Mouse (Mus musculus) left cerebral cortex, postnatal 10 days (tissue): ENCODE data around the gene Fasn. TPM values are rescaled to one million over a fixed set of nuclear protein-coding genes. Genes with fewer than 3 reads are reported as not detected.
A peak's percentile ranks its signal among the peaks of the same experiment; 100 is the strongest.
"Not testable (repeated sequence)": the region's sequence is repeated elsewhere in the genome, so short reads cannot be mapped to it uniquely, and the experiment has no call there.

ENCODE experiments used
- DNase-seq, 2 experiments: peaks; one replicate each; pipeline ENCODE4 v3.0.0; 2021 to 2022; ENCODE audit warnings: low spot score in 2 of 2, mixed read lengths in 1 of 2; ENCODE audit errors: extremely low spot score in 1 of 2
- intact Hi-C: fragments of 180-260 bp; cut with DNase I; formaldehyde crosslinking; loops from one replicate; pipeline ENCODE4 v1.15.1; 2025
- total RNA-seq, 2 experiments: library from RNA; stranded (reverse); gene quantifications; 2 replicates each; pipeline ENCODE4 v1.2.3; 2021

Fasn gene
- total RNA-seq, 2 experiments from 2014 or later, result 258 to 269 TPM

- intact Hi-C loops, result no loop called here
- DNase-seq, result no peak
Observed at GRCm38 (mm10) chr11:120805375-120806298, 18.7 kb downstream of the Fasn start.

- DNase-seq, result no peak
- intact Hi-C loops, result no loop called here
Observed at GRCm38 (mm10) chr11:120804769-120805168, 19.6 kb downstream of the Fasn start.

GRCm38 (mm10) chr11:120804274-120804673 lies 20.1 kb downstream of the Fasn start:
- no peak for DNase-seq
- intact Hi-C loops, result no loop called here

GRCm38 (mm10) chr11:120800061-120800904 lies 24.1 kb downstream of the Fasn start:
- intact Hi-C loops, result no loop called here

GRCm38 (mm10) chr11:120799316-120799890 lies 24.9 kb downstream of the Fasn start:
- intact Hi-C loops, result no loop called here
- DNase-seq, result no peak

More at GRCm38 (mm10) chr11:120800061-120800904, 24.1 kb downstream of the Fasn start:
- DNase-seq, result peak; percentile 78 to 89

- intact Hi-C loops, result no loop called here
- no peak for DNase-seq
Observed at GRCm38 (mm10) chr11:120798244-120798643, 26.1 kb downstream of the Fasn start.

- DNase-seq, result no peak
- intact Hi-C loops, result no loop called here
Observed at GRCm38 (mm10) chr11:120796614-120796946, 27.8 kb downstream of the Fasn start.

GRCm38 (mm10) chr11:120795756-120796613 lies 28.4 kb downstream of the Fasn start, which contains the start of gene Dus1l:
Dus1l (minus strand) TSS chr11:120796403.
- DNase-seq, result peak; percentile 96 to 97
- intact Hi-C loops, result no loop called here

- intact Hi-C loops, result no loop called here
- peak in 1 of 2 experiments; percentile 13 for DNase-seq
Observed at GRCm38 (mm10) chr11:120792652-120793051, 31.7 kb downstream of the Fasn start.

- intact Hi-C loops, result no loop called here
- no peak for DNase-seq
Observed at GRCm38 (mm10) chr11:120789810-120790209, 34.5 kb downstream of the Fasn start.

GRCm38 (mm10) chr11:120789355-120789754 lies 35.0 kb downstream of the Fasn start:
- DNase-seq, result peak in 1 of 2 experiments; percentile 14
- intact Hi-C loops, result no loop called here

GRCm38 (mm10) chr11:120788460-120788859 lies 35.9 kb downstream of the Fasn start:
- peak in 1 of 2 experiments; percentile 4 for DNase-seq
- intact Hi-C loops, result not testable (repeated sequence)

- no peak for DNase-seq
- intact Hi-C loops, result no loop called here
Observed at GRCm38 (mm10) chr11:120785145-120785544, 39.2 kb downstream of the Fasn start.

GRCm38 (mm10) chr11:120784064-120784791 lies 40.1 kb downstream of the Fasn start, which contains the start of the genes Rfng and Gps1:
Rfng (minus strand) TSS chr11:120784207.
Gps1 (plus strand) TSS chr11:120784272.
- intact Hi-C loops, result no loop called here
- peak; percentile 71 to 88 for DNase-seq

- DNase-seq, result no peak
- intact Hi-C loops, result no loop called here
Observed at GRCm38 (mm10) chr11:120783426-120784063, 40.8 kb downstream of the Fasn start.

GRCm38 (mm10) chr11:120781361-120781760 lies 43.0 kb downstream of the Fasn start:
- intact Hi-C loops, result not testable (repeated sequence)

GRCm38 (mm10) chr11:120779876-120780275 lies 44.5 kb downstream of the Fasn start:
- intact Hi-C loops, result loop anchor here (5.0 kb wide), 1 partner anchor 118 kb away; the partner anchor contains the start of gene Notum
- DNase-seq, result no peak

More at GRCm38 (mm10) chr11:120781361-120781760, 43.0 kb downstream of the Fasn start:
- not testable (repeated sequence) for DNase-seq
